Mouse (Mus musculus) MEL (cell line): ENCODE data around the gene Adtrp.

ENCODE experiments used
- CHD2 ChIP-seq: IDR thresholded peaks from 2 replicates; pipeline ENCODE4 v1.6.1; 2011; ENCODE audit warnings: low read length, improper control_type of control experiment
- CTCF ChIP-seq, 3 experiments: IDR thresholded peaks in 2 of 3; conservative IDR thresholded peaks in 1 of 3; 2 replicates each; pipeline ENCODE4 v1.5.1; 2011 to 2012; ENCODE audit warnings: low read length in 3 of 3, low read depth in 2 of 3, mild to moderate bottlenecking in 2 of 3, improper control_type of control experiment in 1 of 3, inconsistent platforms in 1 of 3, mixed read lengths in 1 of 3, moderate library complexity in 1 of 3; ENCODE audit not compliant: control insufficient read depth in 1 of 3, insufficient read depth in 1 of 3, poor library complexity in 1 of 3, severe bottlenecking in 1 of 3
- ELF1 ChIP-seq: IDR thresholded peaks from 2 replicates; pipeline ENCODE4 v1.6.1; 2014; ENCODE audit warnings: low read depth, mild to moderate bottlenecking, inconsistent platforms, low read length, improper control_type of control experiment, moderate library complexity
- EP300 ChIP-seq, 2 experiments: IDR thresholded peaks; 2 replicates each; pipeline ENCODE4 v1.6.1; 2011; ENCODE audit warnings: improper control_type of control experiment in 2 of 2, low read length in 2 of 2, low read depth in 1 of 2, mild to moderate bottlenecking in 1 of 2
- HCFC1 ChIP-seq: IDR thresholded peaks from 2 replicates; pipeline ENCODE4 v1.6.1; 2012; ENCODE audit warnings: low read depth, mild to moderate bottlenecking, inconsistent platforms, low read length, improper control_type of control experiment, moderate library complexity
- KAT2A ChIP-seq: conservative IDR thresholded peaks from 2 replicates; pipeline ENCODE4 v1.6.1; 2012; ENCODE audit warnings: low read depth, low read length, improper control_type of control experiment, inconsistent platforms
- MAX ChIP-seq: IDR thresholded peaks from 2 replicates; pipeline ENCODE4 v1.6.1; 2011; ENCODE audit warnings: low read length, improper control_type of control experiment
- MEF2A ChIP-seq: IDR thresholded peaks from 2 replicates; pipeline ENCODE4 v1.6.1; 2014; ENCODE audit warnings: low read depth, mild to moderate bottlenecking, inconsistent platforms, low read length, improper control_type of control experiment; ENCODE audit not compliant: poor library complexity, insufficient replicate concordance, severe bottlenecking; ENCODE audit errors: extremely low read depth
- POLR2A ChIP-seq, 2 experiments: IDR thresholded peaks; 2 replicates each; pipeline ENCODE4 v1.6.1; 2011 to 2012; ENCODE audit warnings: low read length in 2 of 2, mild to moderate bottlenecking in 2 of 2, control low read depth in 1 of 2, improper control_type of control experiment in 1 of 2, low read depth in 1 of 2, moderate library complexity in 1 of 2; ENCODE audit not compliant: control insufficient read depth in 1 of 2, insufficient read depth in 1 of 2, poor library complexity in 1 of 2
- SIN3A ChIP-seq: IDR thresholded peaks from 2 replicates; pipeline ENCODE4 v1.6.1; 2012; ENCODE audit warnings: low read length, improper control_type of control experiment, inconsistent platforms
- TAL1 ChIP-seq: IDR thresholded peaks from 2 replicates; pipeline ENCODE4 v1.6.1; 2012; ENCODE audit warnings: mild to moderate bottlenecking, inconsistent platforms, low read length, moderate library complexity, mixed read lengths
- UBTF ChIP-seq: IDR thresholded peaks from 2 replicates; pipeline ENCODE4 v1.6.1; 2012; ENCODE audit warnings: low read depth, mild to moderate bottlenecking, inconsistent platforms, low read length, improper control_type of control experiment, moderate library complexity, borderline replicate concordance; ENCODE audit not compliant: insufficient read depth
- ZKSCAN1 ChIP-seq: IDR thresholded peaks from 2 replicates; pipeline ENCODE4 v1.6.1; 2012; ENCODE audit warnings: low read depth, mild to moderate bottlenecking, inconsistent platforms, low read length, improper control_type of control experiment, moderate library complexity
- ZMIZ1 ChIP-seq: IDR thresholded peaks from 2 replicates; pipeline ENCODE4 v1.6.1; 2012; ENCODE audit warnings: low read depth, mild to moderate bottlenecking, inconsistent platforms, low read length, improper control_type of control experiment, moderate library complexity

DNA sequence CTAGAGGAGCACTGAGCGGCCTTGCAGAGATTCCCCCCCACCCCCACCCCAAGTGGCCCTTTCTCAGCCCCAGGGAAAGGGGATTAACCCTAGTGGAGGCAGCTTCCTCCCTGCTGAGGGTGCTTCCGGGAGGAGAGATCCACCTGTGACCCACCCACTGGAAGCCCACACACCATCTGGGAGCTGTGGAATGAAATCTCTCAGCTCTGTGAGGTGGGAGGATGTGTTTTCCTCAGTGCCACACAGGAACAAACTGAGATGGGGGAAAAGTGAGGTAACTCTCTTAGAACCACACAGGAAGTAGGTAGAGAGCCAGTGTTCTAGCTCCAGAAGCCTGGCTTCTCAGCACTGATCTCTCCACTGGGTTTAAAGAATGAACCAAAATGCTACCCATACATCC is 24.9 kb downstream of the Adtrp start:
- no peak for TF ChIP-seq EP300 (IDR thresholded peaks at IDR 0.05; ENCODE audit: low read depth in 1 of 2, low read length in 2 of 2)
- no peak for TF ChIP-seq ZMIZ1
- no peak for TF ChIP-seq CTCF (IDR thresholded peaks at IDR 0.05 in 2 of 3, conservative IDR thresholded peaks at IDR 0.05 in 1 of 3; ENCODE audit: control insufficient read depth in 1 of 3, insufficient read depth in 1 of 3, low read depth in 2 of 3, low read length in 3 of 3, poor library complexity in 1 of 3, severe bottlenecking in 1 of 3)
- no peak for TF ChIP-seq SIN3A
- TF ChIP-seq ELF1 = no peak
- TF ChIP-seq POLR2A (IDR thresholded peaks at IDR 0.05; ENCODE audit: control insufficient read depth in 1 of 2, insufficient read depth in 1 of 2, low read depth in 1 of 2, low read length in 2 of 2, poor library complexity in 1 of 2) = no peak
- TF ChIP-seq MEF2A = no peak
- no peak for TF ChIP-seq TAL1
- no peak for TF ChIP-seq HCFC1
- TF ChIP-seq ZKSCAN1 = no peak
- TF ChIP-seq MAX = no peak
- no peak for TF ChIP-seq CHD2
- no peak for TF ChIP-seq UBTF
- no peak for TF ChIP-seq KAT2A
